In the genomic region with DNA sequence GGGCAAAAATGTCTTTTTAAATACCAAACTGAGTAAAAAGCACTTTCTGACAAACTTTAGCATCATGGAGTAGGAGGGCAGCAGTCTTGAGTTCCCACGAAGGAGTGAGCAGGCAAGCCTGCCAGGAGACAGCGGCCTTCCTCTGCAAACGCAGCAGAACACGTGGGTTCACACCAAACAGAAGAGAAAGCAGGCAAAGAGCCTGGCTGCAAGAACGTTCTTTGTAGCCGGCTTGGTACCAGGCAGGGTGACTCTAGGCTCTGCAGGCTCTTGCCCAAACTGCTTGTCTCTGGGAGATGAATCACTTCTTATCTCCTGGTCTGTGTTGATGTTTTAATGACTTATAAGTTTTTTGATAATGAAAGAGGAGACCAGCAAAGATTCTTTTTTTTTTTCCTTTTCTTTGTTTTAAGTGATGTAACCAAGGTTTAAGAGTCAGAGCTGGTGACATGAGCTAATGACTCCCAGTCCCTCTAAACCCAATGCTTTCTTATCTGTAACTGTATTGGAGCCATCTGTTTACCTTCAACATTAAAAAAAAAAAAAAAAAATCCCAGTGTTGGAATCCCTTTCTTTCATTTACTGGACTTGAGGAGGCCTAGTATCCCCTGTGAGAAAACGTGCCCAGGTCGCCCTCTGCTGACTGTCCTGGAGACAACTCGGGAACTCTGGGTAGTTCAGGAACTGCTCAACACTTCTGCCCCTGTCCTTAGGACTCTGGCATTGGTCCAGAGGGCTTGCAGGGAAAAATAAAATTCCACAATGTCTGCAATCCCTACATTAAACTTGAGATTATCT, we compare ENCODE assay signal across 8 mouse cellular contexts. TPM values are rescaled to one million over a fixed set of nuclear protein-coding genes. Genes with fewer than 3 reads are reported as not detected.
DNase-seq lines count a peak whose midpoint lies in the region; ATAC-seq and TF ChIP-seq lines count a peak whose summit lies in the region.

No protein-coding gene starts in this region.

- DNase-seq in urinary bladder, adult 18-20 months (ENCODE audit: low spot score in 2 of 2): peak; percentile 48 to 56
- no peak for DNase-seq in urinary bladder, adult 2 months (ENCODE audit: low spot score)
- DNase-seq in embryonic facial prominence, embryonic 14.5 days (ENCODE audit: low spot score): peak; percentile 81
- peak; percentile 31 to 56 for DNase-seq in heart, adult 9 months (ENCODE audit: low spot score in 2 of 2)
- peak; percentile 52 to 67 for DNase-seq in kidney, adult 8-10 months
- DNase-seq in limb, embryonic 10.5 days (ENCODE audit: low spot score): peak; percentile 64
- DNase-seq in midbrain, embryonic 14.5 days: peak; percentile 83
- peak; percentile 78 for DNase-seq in stomach, postnatal 0 days (ENCODE audit: low spot score)

- no peaks in the 10 kb centered on the region for H3K4me1 ChIP-seq in embryonic facial prominence, embryonic 14.5 days (ENCODE audit: control insufficient read depth, insufficient read depth, low read length)
- peaks cover 4% of the 10 kb centered on the region; the same call in 1 of the 2 replicates for H3K4me1 ChIP-seq in limb, embryonic 10.5 days
- H3K4me1 ChIP-seq in midbrain, embryonic 14.5 days (ENCODE audit: control insufficient read depth, insufficient read depth, low read length): no peaks in the 10 kb centered on the region
- H3K4me1 ChIP-seq in stomach, postnatal 0 days (replicated peaks; ENCODE audit: control insufficient read depth, insufficient read depth): no peaks in the 10 kb centered on the region

- H3K9ac ChIP-seq in embryonic facial prominence, embryonic 14.5 days (ENCODE audit: low read depth, low read length): no peak overlapping the region
- no peak overlapping the region for H3K9ac ChIP-seq in midbrain, embryonic 14.5 days (replicated peaks; ENCODE audit: low read length)
- no peak overlapping the region for H3K9ac ChIP-seq in stomach, postnatal 0 days (ENCODE audit: low read length)

- peak; percentile 83 for ATAC-seq in embryonic facial prominence, embryonic 14.5 days (ENCODE audit: low read depth)
- ATAC-seq in midbrain, embryonic 14.5 days (ENCODE audit: low FRiP score, low TSS enrichment): peak; percentile 72; the same call in 1 of the 2 replicates
- ATAC-seq in stomach, postnatal 0 days (ENCODE audit: low FRiP score, low TSS enrichment): peak; percentile 74; the same call in 1 of the 2 replicates

- TF ChIP-seq EP300 in stomach, postnatal 0 days (optimal IDR thresholded peaks at IDR 0.05): no peak

- no peaks in the 10 kb centered on the region for H3K27me3 ChIP-seq in embryonic facial prominence, embryonic 14.5 days (replicated peaks; ENCODE audit: control insufficient read depth, insufficient read depth, low read length)
- H3K27me3 ChIP-seq in limb, embryonic 10.5 days (ENCODE audit: low read depth, poor library complexity, severe bottlenecking): 0 out of 2 replicates have a peak, but pooled peaks cover 6% of the 10 kb centered on the region
- H3K27me3 ChIP-seq in midbrain, embryonic 14.5 days (ENCODE audit: control insufficient read depth, insufficient read depth, low read length): no peaks in the 10 kb centered on the region
- no peaks in the 10 kb centered on the region for H3K27me3 ChIP-seq in stomach, postnatal 0 days (ENCODE audit: control insufficient read depth, insufficient read depth, low read length)

- H3K36me3 ChIP-seq in embryonic facial prominence, embryonic 14.5 days (ENCODE audit: control insufficient read depth, insufficient read depth, low read length): no peaks in the 10 kb centered on the region
- H3K36me3 ChIP-seq in limb, embryonic 10.5 days: no peaks in the 10 kb centered on the region
- H3K36me3 ChIP-seq in midbrain, embryonic 14.5 days (ENCODE audit: control insufficient read depth, insufficient read depth, low read length): no peaks in the 10 kb centered on the region
- H3K36me3 ChIP-seq in stomach, postnatal 0 days (ENCODE audit: control insufficient read depth, insufficient read depth, low read length): no peaks in the 10 kb centered on the region

- no peak overlapping the region for H3K27ac ChIP-seq in embryonic facial prominence, embryonic 14.5 days (replicated peaks; ENCODE audit: low read depth, low read length)
- H3K27ac ChIP-seq in limb, embryonic 10.5 days: 0 out of 2 replicates have a peak overlapping the region, but pooled peaks have one; percentile 19
- H3K27ac ChIP-seq in midbrain, embryonic 14.5 days (replicated peaks; ENCODE audit: low read depth, low read length): no peak overlapping the region
- no peak overlapping the region for H3K27ac ChIP-seq in stomach, postnatal 0 days (replicated peaks)

- no peak overlapping the region for H3K4me3 ChIP-seq in embryonic facial prominence, embryonic 14.5 days (ENCODE audit: low read depth, low read length)
- no peak overlapping the region for H3K4me3 ChIP-seq in limb, embryonic 10.5 days
- H3K4me3 ChIP-seq in midbrain, embryonic 14.5 days (replicated peaks; ENCODE audit: low read depth, low read length): no peak overlapping the region
- no peak overlapping the region for H3K4me3 ChIP-seq in stomach, postnatal 0 days (ENCODE audit: low read depth, low read length)

- TF ChIP-seq CTCF in stomach, postnatal 0 days (IDR thresholded peaks at IDR 0.05; ENCODE audit: low read depth): peak; percentile 84

- no peak overlapping the region for H3K4me2 ChIP-seq in embryonic facial prominence, embryonic 14.5 days (ENCODE audit: low read depth, low read length)
- H3K4me2 ChIP-seq in midbrain, embryonic 14.5 days (ENCODE audit: low read length): no peak overlapping the region
- H3K4me2 ChIP-seq in stomach, postnatal 0 days (replicated peaks; ENCODE audit: low read depth): no peak overlapping the region

- no peaks in the 10 kb centered on the region for H3K9me3 ChIP-seq in embryonic facial prominence, embryonic 14.5 days (ENCODE audit: control insufficient read depth, low read length)
- no peaks in the 10 kb centered on the region for H3K9me3 ChIP-seq in limb, embryonic 10.5 days (replicated peaks)
- H3K9me3 ChIP-seq in midbrain, embryonic 14.5 days (ENCODE audit: control insufficient read depth, low read length): no peaks in the 10 kb centered on the region; the same call in 1 of the 2 replicates
- H3K9me3 ChIP-seq in stomach, postnatal 0 days (ENCODE audit: control insufficient read depth, low read length): no peaks in the 10 kb centered on the region

- WGBS in embryonic facial prominence, embryonic 14.5 days: 10% methylated on average over 9 of the region's 9 CpGs
- 13% methylated on average over 9 of the region's 9 CpGs for WGBS in limb, embryonic 10.5 days
- 12% methylated on average over 9 of the region's 9 CpGs for WGBS in midbrain, embryonic 14.5 days
- WGBS in stomach, postnatal 0 days: 8% methylated on average over 9 of the region's 9 CpGs

RNA-seq across cellular contexts. Expression of a gene that starts 2.0 kb away (rescaled TPM):
- not detected in 2 replicates for polyA plus RNA-seq in urinary bladder, adult 2 months (2012; rRNA removed)
- not detected in 2 replicates for polyA plus RNA-seq in embryonic facial prominence, embryonic 14.5 days (2014; fragmentation: Nextera tagmentation; extraction: Ambion mirVana)
- not detected in 2 replicates for polyA plus RNA-seq in limb, embryonic 10.5 days (2016; fragmentation: Nextera tagmentation; extraction: Ambion mirVana)
- polyA plus RNA-seq in midbrain, embryonic 14.5 days (2014; fragmentation: Nextera tagmentation; extraction: Ambion mirVana): not detected in 2 replicates
- not detected in 2 replicates for polyA plus RNA-seq in stomach, postnatal 0 days (2015; fragmentation: Nextera tagmentation; extraction: Ambion mirVana)

RNA-seq across cellular contexts. Expression of a gene that starts 56.3 kb away (rescaled TPM):
- polyA plus RNA-seq in urinary bladder, adult 2 months (2012; rRNA removed): 55.3 and 70.4 TPM in 2 replicates
- polyA plus RNA-seq in embryonic facial prominence, embryonic 14.5 days (2014; fragmentation: Nextera tagmentation; extraction: Ambion mirVana): 7.2 and 8.2 TPM in 2 replicates
- polyA plus RNA-seq in limb, embryonic 10.5 days (2016; fragmentation: Nextera tagmentation; extraction: Ambion mirVana): 0.28 and 0.35 TPM in 2 replicates
- 8.6 and 16.2 TPM in 2 replicates for polyA plus RNA-seq in midbrain, embryonic 14.5 days (2014; fragmentation: Nextera tagmentation; extraction: Ambion mirVana)
- polyA plus RNA-seq in stomach, postnatal 0 days (2015; fragmentation: Nextera tagmentation; extraction: Ambion mirVana): 290 and 337 TPM in 2 replicates
